23 mouse cellular contexts compared by ENCODE assay signal in the genomic region with DNA sequence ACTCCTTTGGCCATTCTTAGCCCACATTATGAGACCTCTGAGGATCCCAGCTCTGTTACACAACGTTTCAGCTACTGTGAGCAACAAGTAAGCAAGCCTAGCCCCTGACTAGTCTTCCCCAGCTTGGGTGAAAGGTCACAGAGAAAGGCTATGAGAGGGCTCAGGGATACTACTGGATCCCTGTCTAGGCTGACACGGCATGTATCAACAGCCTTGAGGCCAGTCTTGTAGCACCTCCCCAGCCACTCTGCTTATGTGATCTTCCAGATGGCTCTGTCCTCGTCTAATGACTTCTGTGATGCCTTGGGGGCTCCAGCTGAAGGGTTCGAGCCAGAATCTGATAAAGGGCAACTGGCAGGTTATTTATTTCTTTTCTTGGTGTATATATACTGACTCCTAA.
"Had no signal": no experiment of that assay in that cellular context is flagged by ENCODE, and none has a peak within 500 bp of the region (broad histone marks: within the 10 kb centered on the region; RNA-seq: fewer than 3 reads in every experiment).

No protein-coding gene starts in this region.

- H3K36me3 ChIP-seq: heart, embryonic 13.5 days; heart, embryonic 15.5 days; intestine, embryonic 15.5 days; limb, embryonic 10.5 days; limb, embryonic 12.5 days; liver, embryonic 13.5 days; liver, embryonic 15.5 days had no signal

- H3K4me2 ChIP-seq: heart, embryonic 13.5 days; heart, embryonic 15.5 days; hindbrain, embryonic 14.5 days; intestine, embryonic 15.5 days; limb, embryonic 12.5 days; liver, embryonic 11.5 days; liver, embryonic 13.5 days; liver, embryonic 15.5 days had no signal

- H3K4me3 ChIP-seq: heart, adult 2 months; heart, embryonic 13.5 days; heart, embryonic 15.5 days; intestine, embryonic 15.5 days; layer of hippocampus, adult 2 months; left cerebral cortex, adult 2 months; limb, embryonic 10.5 days; limb, embryonic 12.5 days; liver, embryonic 13.5 days; liver, embryonic 15.5 days had no signal

- H3K9me3 ChIP-seq: heart, embryonic 13.5 days; heart, embryonic 15.5 days; intestine, embryonic 15.5 days; limb, embryonic 10.5 days; limb, embryonic 12.5 days; liver, embryonic 13.5 days; liver, embryonic 15.5 days had no signal

- H3K27ac ChIP-seq: heart, adult 2 months; heart, embryonic 15.5 days; hindbrain, embryonic 14.5 days; intestine, embryonic 15.5 days; layer of hippocampus, adult 2 months; left cerebral cortex, adult 2 months; limb, embryonic 10.5 days; limb, embryonic 12.5 days; liver, embryonic 13.5 days; liver, embryonic 15.5 days had no signal

- H3K9ac ChIP-seq: heart, embryonic 13.5 days; heart, embryonic 15.5 days; hindbrain, embryonic 14.5 days; intestine, embryonic 15.5 days; limb, embryonic 12.5 days; liver, embryonic 13.5 days; liver, embryonic 15.5 days had no signal

- DNase-seq: gastrocnemius, postnatal 25 days; heart, adult 2 months; heart, postnatal 4 days; kidney, adult 18-20 months; kidney, adult 8-10 months; kidney, postnatal 10 days; kidney, postnatal 25 days; kidney, postnatal 4 days; liver; liver, embryonic 13.5 days had no signal

- ATAC-seq: hindbrain, embryonic 16.5 days; inflammation-experienced regulatory T-cells, adult 6 months; intestine, embryonic 15.5 days; intestine, postnatal 0 days had no signal

- H3K27me3 ChIP-seq: heart, embryonic 13.5 days; heart, embryonic 15.5 days; intestine, embryonic 15.5 days; limb, embryonic 12.5 days; liver, embryonic 13.5 days; liver, embryonic 15.5 days had no signal
